ENCODE assay signal across 8 mouse cellular contexts in the genomic region with DNA sequence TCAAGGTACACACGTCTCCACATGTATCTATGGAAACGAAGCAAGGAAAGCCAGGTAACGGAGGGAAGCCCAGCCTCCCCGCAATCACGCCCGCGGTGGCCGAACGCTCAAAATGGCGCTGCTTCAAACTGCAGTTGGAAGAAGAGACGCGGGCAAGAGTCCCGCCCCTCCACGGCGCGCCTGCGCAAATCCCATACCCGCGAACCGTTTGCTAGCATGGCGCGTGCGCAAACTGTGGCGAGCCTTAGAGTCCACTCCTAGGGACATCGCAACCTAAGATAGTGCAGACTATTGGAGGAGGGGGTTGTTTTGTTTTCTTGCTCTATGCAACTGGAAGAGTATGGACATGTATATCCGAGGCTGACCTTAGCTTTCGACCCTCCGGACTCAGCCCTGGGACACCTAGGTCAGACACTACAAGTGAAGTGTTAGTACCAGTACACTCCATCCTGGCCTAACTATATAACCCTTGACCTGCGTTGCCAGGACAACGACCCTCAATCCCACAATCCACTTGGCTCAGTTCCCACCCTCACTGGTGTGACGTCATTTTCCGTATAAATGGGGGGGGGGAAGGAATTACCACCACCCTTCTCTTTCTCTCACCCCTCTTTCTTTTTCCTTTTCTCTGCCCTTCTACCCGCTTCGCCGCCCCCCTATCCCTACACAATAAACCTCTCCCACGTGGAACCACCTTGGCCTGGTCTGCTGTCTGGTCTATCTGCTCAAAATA. TPM values are rescaled to one million over a fixed set of nuclear protein-coding genes. Genes with fewer than 3 reads are reported as not detected.
DNase-seq lines count a peak whose midpoint lies in the region; ATAC-seq and TF ChIP-seq lines count a peak whose summit lies in the region.

A gene (minus strand): TSS at position 117 of the 733 bp plus-strand sequence.

- 1% methylated on average over 36 of the region's 36 CpGs for WGBS in cerebellum, adult 2 months
- 2% methylated on average over 36 of the region's 36 CpGs for WGBS in forebrain, postnatal 0 days
- under 1% methylated on average over 36 of the region's 36 CpGs for WGBS in lung, embryonic 15.5 days

- H3K27me3 ChIP-seq in MEL (ENCODE audit: control insufficient read depth in 1 of 2, insufficient read depth in 2 of 2, low read length in 2 of 2): no peaks in the 10 kb centered on the region
- H3K27me3 ChIP-seq in cerebellum, adult 2 months (ENCODE audit: control insufficient read depth, insufficient read depth, low read length): no peaks in the 10 kb centered on the region
- no peaks in the 10 kb centered on the region for H3K27me3 ChIP-seq in forebrain, postnatal 0 days (ENCODE audit: insufficient read depth, low read length)
- no peaks in the 10 kb centered on the region for H3K27me3 ChIP-seq in lung, embryonic 15.5 days

- H3K27ac ChIP-seq in MEL (ENCODE audit: control insufficient read depth, low read depth, low read length): peak within 1 kb of the TSS; percentile 91
- peak within 1 kb of the TSS; percentile 79 for H3K27ac ChIP-seq in cerebellum, adult 2 months (ENCODE audit: insufficient read depth, low read length)
- peak within 1 kb of the TSS; percentile 98 for H3K27ac ChIP-seq in forebrain, postnatal 0 days (ENCODE audit: low read depth, low read length)
- peak within 1 kb of the TSS; percentile 95 for H3K27ac ChIP-seq in lung, embryonic 15.5 days

- peaks cover 44% of the 10 kb centered on the region for H3K79me2 ChIP-seq in MEL (ENCODE audit: control insufficient read depth, insufficient read depth, low read length, poor library complexity)

- TF ChIP-seq CTCF in MEL (IDR thresholded peaks at IDR 0.05 in 2 of 3, conservative IDR thresholded peaks at IDR 0.05 in 1 of 3; ENCODE audit: control insufficient read depth in 1 of 3, insufficient read depth in 1 of 3, low read depth in 2 of 3, low read length in 3 of 3, poor library complexity in 1 of 3, severe bottlenecking in 1 of 3): no peak
- no peak for TF ChIP-seq CTCF in cerebellum, adult 2 months (IDR thresholded peaks at IDR 0.05; ENCODE audit: borderline replicate concordance, insufficient read depth, low read depth, low read length)
- no peak for TF ChIP-seq CTCF in forebrain, postnatal 0 days (IDR thresholded peaks at IDR 0.05; ENCODE audit: low read depth)

- H3K4me2 ChIP-seq in forebrain, postnatal 0 days (ENCODE audit: low read depth): peak within 1 kb of the TSS; percentile 64
- H3K4me2 ChIP-seq in lung, embryonic 15.5 days: peak within 1 kb of the TSS; percentile 68

- peaks cover 0 to 29% of the 10 kb centered on the region in 2 experiments; a peak in 2 of 4 replicates for H3K36me3 ChIP-seq in MEL (ENCODE audit: control insufficient read depth in 1 of 2, insufficient read depth in 2 of 2, low read length in 2 of 2)
- H3K36me3 ChIP-seq in forebrain, postnatal 0 days (ENCODE audit: insufficient read depth): no peaks in the 10 kb centered on the region
- H3K36me3 ChIP-seq in lung, embryonic 15.5 days: no peaks in the 10 kb centered on the region

- peak; percentile 97 for ATAC-seq in forebrain, postnatal 0 days
- ATAC-seq in lung, embryonic 15.5 days (ENCODE audit: borderline replicate concordance, extremely low read depth, low FRiP score, low TSS enrichment): peak; percentile 97

- 0 out of 4 replicates have a peak, but pooled peaks of 1 of the 2 experiments have one; percentile 3 for TF ChIP-seq EP300 in MEL (IDR thresholded peaks at IDR 0.05; ENCODE audit: low read depth in 1 of 2, low read length in 2 of 2)

- peak; percentile 98 for DNase-seq in MEL (ENCODE audit: low read depth, low spot score)
- peak; percentile 98 for DNase-seq in cerebellum, adult 2 months
- peak; percentile 99 for DNase-seq in forebrain, postnatal 0 days
- DNase-seq in heart, postnatal 4 days: peak; percentile 98
- DNase-seq in layer of hippocampus, adult 8-10 months (ENCODE audit: low spot score in 2 of 2): peak; percentile 94 to 97
- DNase-seq in ovary, adult 18-20 months (ENCODE audit: low spot score): peak; percentile 95
- peak; percentile 95 for DNase-seq in thymus, postnatal 0 days (ENCODE audit: low spot score)

- H3K4me3 ChIP-seq in MEL (ENCODE audit: control insufficient read depth in 1 of 2, insufficient read depth in 1 of 2, low read depth in 2 of 2, low read length in 2 of 2): peak within 1 kb of the TSS; percentile 74 to 97
- H3K4me3 ChIP-seq in cerebellum, adult 2 months (replicated peaks; ENCODE audit: insufficient read depth, low read depth, low read length): peak within 1 kb of the TSS; percentile 76
- H3K4me3 ChIP-seq in forebrain, postnatal 0 days (ENCODE audit: low read depth, low read length): peak within 1 kb of the TSS; percentile 73
- H3K4me3 ChIP-seq in lung, embryonic 15.5 days: peak within 1 kb of the TSS; percentile 82

- H3K9ac ChIP-seq in MEL (ENCODE audit: control insufficient read depth, low read depth, low read length, poor library complexity, severe bottlenecking): peak within 1 kb of the TSS; percentile 90
- H3K9ac ChIP-seq in forebrain, postnatal 0 days: peak within 1 kb of the TSS; percentile 93
- H3K9ac ChIP-seq in lung, embryonic 15.5 days: peak within 1 kb of the TSS; percentile 94

- peaks cover 8 to 10% of the 10 kb centered on the region in 2 experiments for H3K4me1 ChIP-seq in MEL (ENCODE audit: control insufficient read depth in 1 of 2, insufficient read depth in 2 of 2, low read length in 2 of 2)
- H3K4me1 ChIP-seq in cerebellum, adult 2 months (ENCODE audit: control insufficient read depth, insufficient read depth, low read length): no peaks in the 10 kb centered on the region
- peaks cover 16% of the 10 kb centered on the region; the same call in 1 of the 2 replicates for H3K4me1 ChIP-seq in forebrain, postnatal 0 days (ENCODE audit: insufficient read depth)
- H3K4me1 ChIP-seq in lung, embryonic 15.5 days: peaks cover 18% of the 10 kb centered on the region

- peak; percentile 71 to 76; a peak in 3 of 4 replicates for TF ChIP-seq POLR2A in MEL (IDR thresholded peaks at IDR 0.05; ENCODE audit: control insufficient read depth in 1 of 2, insufficient read depth in 1 of 2, low read depth in 1 of 2, low read length in 2 of 2, poor library complexity in 1 of 2)
- peak; percentile 95 for TF ChIP-seq POLR2A in cerebellum, adult 2 months (IDR thresholded peaks at IDR 0.05; ENCODE audit: borderline replicate concordance, insufficient read depth, low read length)

- H3K9me3 ChIP-seq in MEL (replicated peaks; ENCODE audit: insufficient read depth, low read length): no peaks in the 10 kb centered on the region
- no peaks in the 10 kb centered on the region for H3K9me3 ChIP-seq in forebrain, postnatal 0 days (ENCODE audit: low read length)
- no peaks in the 10 kb centered on the region for H3K9me3 ChIP-seq in lung, embryonic 15.5 days

- TF ChIP-seq RAD21 in MEL (IDR thresholded peaks at IDR 0.05; ENCODE audit: low read depth, low read length): no peak

TF ChIP-seq in MEL, 35 proteins besides CTCF, POLR2A, EP300 and RAD21 (continues in another document):
- TF ChIP-seq ETS1 (IDR thresholded peaks at IDR 0.05; ENCODE audit: low read depth, low read length) (peak; percentile 45; the same call in 1 of the 2 replicates), TAL1 (IDR thresholded peaks at IDR 0.05; ENCODE audit: low read length) (no peak), TBP (IDR thresholded peaks at IDR 0.05; ENCODE audit: low read depth, low read length) (peak; percentile 95), NELFE (IDR thresholded peaks at IDR 0.05; ENCODE audit: low read depth, low read length) (peak; percentile 72), SIN3A (IDR thresholded peaks at IDR 0.05; ENCODE audit: low read length) (peak; percentile 74), SMC3 (IDR thresholded peaks at IDR 0.05; ENCODE audit: low read depth, low read length) (no peak), CHD1 (IDR thresholded peaks at IDR 0.05; ENCODE audit: low read depth, low read length) (0 out of 2 replicates have a peak, but pooled peaks have one; percentile 27), E2F4 (IDR thresholded peaks at IDR 0.05; ENCODE audit: borderline replicate concordance, low read depth, low read length) (peak; percentile 88; the same call in 1 of the 2 replicates), ZMIZ1 (IDR thresholded peaks at IDR 0.05; ENCODE audit: low read depth, low read length) (peak; percentile 90), UBTF (IDR thresholded peaks at IDR 0.05; ENCODE audit: borderline replicate concordance, insufficient read depth, low read depth, low read length) (no peak), POLR2AphosphoS2 (IDR thresholded peaks at IDR 0.05; ENCODE audit: low read length) (peak; percentile 91), BHLHE40 (IDR thresholded peaks at IDR 0.05; ENCODE audit: borderline replicate concordance, low read depth, low read length) (no peak), MYB (IDR thresholded peaks at IDR 0.05; ENCODE audit: low read depth, low read length) (peak; percentile 38; the same call in 1 of the 2 replicates), POLR2AphosphoS5 (IDR thresholded peaks at IDR 0.05; ENCODE audit: borderline replicate concordance, low read depth, low read length) (no peak), TCF12 (IDR thresholded peaks at IDR 0.05; ENCODE audit: low read depth, low read length) (0 out of 2 replicates have a peak, but pooled peaks have one; percentile 40), MAZ (IDR thresholded peaks at IDR 0.05; ENCODE audit: low read depth, low read length) (peak; percentile 70; the same call in 1 of the 2 replicates), NRF1 (IDR thresholded peaks at IDR 0.05; ENCODE audit: insufficient read depth, low read depth, low read length, poor library complexity, severe bottlenecking) (peak; percentile 91), HCFC1 (IDR thresholded peaks at IDR 0.05; ENCODE audit: low read depth, low read length) (peak; percentile 80), MAX (IDR thresholded peaks at IDR 0.05; ENCODE audit: low read length) (peak; percentile 71; the same call in 1 of the 2 replicates), MYC (IDR thresholded peaks at IDR 0.05; ENCODE audit: low read depth, low read length) (peak; percentile 74; the same call in 1 of the 2 replicates), ELF1 (IDR thresholded peaks at IDR 0.05; ENCODE audit: low read depth, low read length) (peak; percentile 47; the same call in 1 of the 2 replicates)

RNA-seq across cellular contexts. Expression of the gene that starts here (rescaled TPM):
- 48.7 and 48.8 TPM in 2 replicates for total RNA-seq in MEL (2012; rRNA removed)
- polyA plus RNA-seq in MEL (2012; ENCODE audit: insufficient read depth in 1 of 2, insufficient read length in 2 of 2, low read depth in 1 of 2, low replicate concordance in 2 of 2, missing spikeins in 1 of 2): 10 to 100 TPM; 36.1 to 68.2 TPM
- polyA plus RNA-seq in cerebellum, adult 2 months (2012; rRNA removed): 30.8 and 31.5 TPM in 2 replicates
- 56.6 and 59.6 TPM in 2 replicates for total RNA-seq in forebrain, postnatal 0 days (2014; rRNA removed)
- 33.1 and 39.1 TPM in 2 replicates for polyA plus RNA-seq in forebrain, postnatal 0 days (2015; fragmentation: Nextera tagmentation; extraction: Ambion mirVana)
- 10 to 100 TPM; 34.3 to 41.7 TPM for total RNA-seq in heart, postnatal 4 days (2021)
- total RNA-seq in layer of hippocampus, adult 8-10 months (2022): 10 to 100 TPM; 60.4 to 75.7 (median 69.1) TPM
- polyA plus RNA-seq in lung, embryonic 15.5 days (2015; fragmentation: Nextera tagmentation; extraction: Ambion mirVana): 25.5 and 26.0 TPM in 2 replicates
- 29.1 and 32.9 TPM in 2 replicates for polyA plus RNA-seq in thymus, postnatal 0 days (2015; fragmentation: Nextera tagmentation; extraction: Ambion mirVana)

Comparison
In these comparisons a context has a peak if more than half of its experiments do, and no peak if none do; other contexts are left out.
1. Peak in every context shown above with its lines: DNase-seq, ATAC-seq, H3K4me3 ChIP-seq and H3K27ac ChIP-seq.